Mouse (Mus musculus) liver, embryonic 13.5 days (tissue): Measurements from ENCODE around the gene Map4k4. TPM values are rescaled to one million over a fixed set of nuclear protein-coding genes. Genes with fewer than 3 reads are reported as not detected.

Experiments used
- ATAC-seq: fragments of 200-750 bp; cut with Nextera tagmentation; 2 replicates; pipeline ENCODE4 v1.8.0; 2017; ENCODE audit warnings: low read depth, mild to moderate bottlenecking, moderate number of reproducible peaks, moderate library complexity
- DNase-seq: peaks from one replicate; pipeline ENCODE4 v3.0.0; 2022
- H3K27ac ChIP-seq: fragments of 300-500 bp; sonication (generic); 2 replicates; pipeline ENCODE4 v1.5.1; 2015; ENCODE audit warnings: moderate library complexity, mild to moderate bottlenecking, inconsistent platforms
- H3K27me3 ChIP-seq: fragments of 300-500 bp; sonication (generic); 2 replicates; pipeline ENCODE4 v1.6.1; 2015; ENCODE audit warnings: mild to moderate bottlenecking, inconsistent platforms
- H3K36me3 ChIP-seq: fragments of 300-500 bp; sonication (generic); 2 replicates; pipeline ENCODE4 v1.6.1; 2015; ENCODE audit warnings: mild to moderate bottlenecking, inconsistent platforms
- H3K4me1 ChIP-seq: fragments of 300-500 bp; sonication (generic); replicated peaks from 2 replicates; pipeline ENCODE4 v1.6.1; 2015; ENCODE audit warnings: inconsistent platforms
- H3K4me2 ChIP-seq: fragments of 300-500 bp; sonication (generic); 2 replicates; pipeline ENCODE4 v1.6.1; 2015; ENCODE audit warnings: inconsistent platforms, mild to moderate bottlenecking, moderate library complexity
- H3K4me3 ChIP-seq: fragments of 300-500 bp; sonication (generic); replicated peaks from 2 replicates; pipeline ENCODE4 v1.5.1; 2015; ENCODE audit warnings: mild to moderate bottlenecking, inconsistent platforms
- H3K9ac ChIP-seq: fragments of 300-500 bp; sonication (generic); 2 replicates; pipeline ENCODE4 v1.6.1; 2015; ENCODE audit warnings: mild to moderate bottlenecking, inconsistent platforms
- H3K9me3 ChIP-seq: fragments of 300-500 bp; sonication (generic); replicated peaks from 2 replicates; pipeline ENCODE4 v1.6.1; 2016; ENCODE audit warnings: inconsistent platforms
- WGBS: fragments of 180-500 bp; shearing (Covaris S2); methylation state at CpG from one replicate; pipeline ENCODE4 v1.1.7; 2015; ENCODE audit not compliant: insufficient replicate concordance; 5-methylcytosine and 5-hydroxymethylcytosine counted together
- polyA plus RNA-seq: library from polyadenylated mRNA; unstranded; fragments of >200 nt; fragmentation: Nextera tagmentation; extraction: Ambion mirVana; gene quantifications from 2 replicates; pipeline ENCODE4 v1.2.1, GENCODE M21; 2015

Map4k4 gene
- polyA plus RNA-seq, 1 experiment from 2014 or later: 3.8 TPM

DNA sequence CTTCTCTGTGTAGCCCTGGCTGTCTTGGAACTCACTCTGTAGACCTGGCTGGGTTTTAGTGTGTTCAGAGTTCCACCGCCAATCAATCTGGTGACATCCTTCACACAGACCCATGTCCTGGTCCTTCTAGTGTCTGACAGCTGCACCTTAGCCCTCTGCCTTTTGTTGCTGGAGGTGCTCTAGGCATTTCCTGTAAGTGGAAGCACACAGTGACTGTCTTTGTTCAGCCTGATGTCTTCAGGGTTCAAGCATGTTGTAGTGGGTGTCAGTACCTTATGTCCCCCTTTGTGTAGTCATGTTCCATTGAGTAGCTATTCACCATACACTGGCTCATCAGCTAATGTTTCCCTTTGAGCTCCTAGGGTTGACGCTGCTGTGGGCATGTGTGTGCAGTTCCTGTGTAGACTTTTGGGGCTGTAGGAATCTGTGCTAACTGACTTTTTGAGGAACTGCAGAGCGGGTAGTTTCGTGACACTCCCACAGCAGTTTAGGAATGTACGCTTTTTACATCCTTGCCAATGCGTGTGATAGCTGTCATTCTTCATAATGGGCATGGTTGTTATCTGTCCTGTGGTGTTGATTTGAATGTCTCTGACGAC is 17.9 kb downstream of the Map4k4 start:
- Histone ChIP-seq H3K27me3 (no peaks in the 10 kb centered on the region), H3K9me3 (no peaks in the 10 kb centered on the region), H3K4me1 (peaks cover 43% of the 10 kb centered on the region), H3K36me3 (peaks cover 6% of the 10 kb centered on the region), H3K4me3 (no peak overlapping the region), H3K9ac (no peak overlapping the region), H3K27ac (no peak overlapping the region), H3K4me2 (no peak overlapping the region)
- 36% methylated on average over 7 of the region's 7 CpGs for WGBS
- no peak for DNase-seq
- ATAC-seq: no peak

DNA sequence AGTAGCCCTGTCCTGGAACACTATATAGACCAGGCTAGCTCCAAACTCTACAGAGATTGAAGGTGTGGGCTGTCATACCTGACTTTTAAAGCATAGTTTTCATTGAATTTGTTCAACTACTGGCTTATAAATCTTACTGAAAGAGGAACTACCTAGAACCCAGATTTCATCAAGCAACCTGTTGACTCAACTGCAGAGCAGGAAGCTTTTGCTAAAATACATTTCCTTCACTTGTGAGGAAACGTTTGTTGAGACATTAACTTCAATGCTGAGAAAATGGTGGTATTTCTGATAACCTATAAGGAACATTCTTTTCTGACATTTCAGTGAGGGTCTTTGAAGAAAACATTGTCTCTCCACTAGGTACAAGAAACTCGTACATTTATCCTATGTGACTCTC is 19.9 kb downstream of the Map4k4 start:
- H3K27ac ChIP-seq: no peak overlapping the region
- 32% methylated on average over 2 of the region's 2 CpGs for WGBS
- peaks cover 61% of the 10 kb centered on the region for H3K4me1 ChIP-seq
- H3K9me3 ChIP-seq: no peaks in the 10 kb centered on the region
- ATAC-seq (no peak), DNase-seq (no peak)
- no peaks in the 10 kb centered on the region for H3K27me3 ChIP-seq
- no peaks in the 10 kb centered on the region for H3K36me3 ChIP-seq
- H3K4me2 ChIP-seq: no peak overlapping the region
- no peak overlapping the region for H3K4me3 ChIP-seq
- no peak overlapping the region for H3K9ac ChIP-seq

DNA sequence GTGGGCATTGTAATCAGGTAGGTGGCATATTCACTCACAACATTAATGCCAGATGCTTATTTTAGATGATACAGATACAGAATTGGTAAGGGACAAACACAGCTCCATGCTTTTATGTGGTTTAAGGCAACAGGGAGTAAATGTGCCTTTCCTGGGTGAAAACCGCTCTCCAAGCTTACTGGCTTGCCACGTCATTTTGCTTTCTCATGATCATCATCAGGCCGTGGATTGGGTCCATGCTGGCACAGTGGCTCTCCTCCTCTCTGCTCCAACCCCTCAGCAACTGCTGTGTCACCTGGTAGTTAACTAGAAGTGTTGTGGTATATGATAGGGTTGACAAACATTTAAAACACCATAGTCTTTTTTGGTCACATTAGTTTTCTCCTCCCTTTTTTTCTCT is 21.3 kb downstream of the Map4k4 start:
- DNase-seq (no peak), ATAC-seq (no peak)
- no peaks in the 10 kb centered on the region for H3K27me3 ChIP-seq
- H3K9me3 ChIP-seq: no peaks in the 10 kb centered on the region
- WGBS: 52% methylated on average over 3 of the region's 3 CpGs
- H3K4me1 ChIP-seq: peaks cover 68% of the 10 kb centered on the region
- no peak overlapping the region for H3K27ac ChIP-seq
- H3K9ac ChIP-seq: no peak overlapping the region
- no peak overlapping the region for H3K4me2 ChIP-seq
- H3K4me3 ChIP-seq: no peak overlapping the region
- no peaks in the 10 kb centered on the region for H3K36me3 ChIP-seq

DNA sequence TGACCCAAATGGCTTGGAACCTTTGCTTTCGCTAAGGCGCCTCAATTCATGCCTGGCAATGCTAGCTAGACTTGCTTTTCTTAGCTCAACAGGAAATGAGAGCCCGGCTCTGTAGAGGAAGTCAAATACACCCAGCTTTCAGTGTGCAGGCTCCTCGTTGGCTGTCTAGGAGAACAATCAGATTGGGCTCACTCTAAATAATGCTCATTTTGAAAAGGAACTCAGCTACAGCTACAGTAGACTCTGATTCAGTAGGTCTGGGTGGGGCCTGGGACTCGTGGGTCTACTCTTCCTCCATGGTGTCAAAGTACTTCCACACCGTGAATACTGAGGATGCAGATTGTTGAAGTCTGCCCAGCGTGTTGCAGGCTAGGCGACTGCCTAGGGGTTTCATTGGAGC is 22.0 kb downstream of the Map4k4 start:
- Histone ChIP-seq H3K9me3 (no peaks in the 10 kb centered on the region), H3K36me3 (no peaks in the 10 kb centered on the region), H3K27me3 (no peaks in the 10 kb centered on the region), H3K9ac (no peak overlapping the region), H3K4me2 (peak overlapping the region; percentile 36), H3K4me3 (no peak overlapping the region), H3K27ac (peak overlapping the region; percentile 58; the same call in 1 of the 2 replicates), H3K4me1 (peaks cover 71% of the 10 kb centered on the region)
- DNase-seq: no peak
- peak; percentile 40; the same call in 1 of the 2 replicates for ATAC-seq
- 11% methylated on average over 8 of the region's 8 CpGs for whole genome bisulfite sequencing

DNA sequence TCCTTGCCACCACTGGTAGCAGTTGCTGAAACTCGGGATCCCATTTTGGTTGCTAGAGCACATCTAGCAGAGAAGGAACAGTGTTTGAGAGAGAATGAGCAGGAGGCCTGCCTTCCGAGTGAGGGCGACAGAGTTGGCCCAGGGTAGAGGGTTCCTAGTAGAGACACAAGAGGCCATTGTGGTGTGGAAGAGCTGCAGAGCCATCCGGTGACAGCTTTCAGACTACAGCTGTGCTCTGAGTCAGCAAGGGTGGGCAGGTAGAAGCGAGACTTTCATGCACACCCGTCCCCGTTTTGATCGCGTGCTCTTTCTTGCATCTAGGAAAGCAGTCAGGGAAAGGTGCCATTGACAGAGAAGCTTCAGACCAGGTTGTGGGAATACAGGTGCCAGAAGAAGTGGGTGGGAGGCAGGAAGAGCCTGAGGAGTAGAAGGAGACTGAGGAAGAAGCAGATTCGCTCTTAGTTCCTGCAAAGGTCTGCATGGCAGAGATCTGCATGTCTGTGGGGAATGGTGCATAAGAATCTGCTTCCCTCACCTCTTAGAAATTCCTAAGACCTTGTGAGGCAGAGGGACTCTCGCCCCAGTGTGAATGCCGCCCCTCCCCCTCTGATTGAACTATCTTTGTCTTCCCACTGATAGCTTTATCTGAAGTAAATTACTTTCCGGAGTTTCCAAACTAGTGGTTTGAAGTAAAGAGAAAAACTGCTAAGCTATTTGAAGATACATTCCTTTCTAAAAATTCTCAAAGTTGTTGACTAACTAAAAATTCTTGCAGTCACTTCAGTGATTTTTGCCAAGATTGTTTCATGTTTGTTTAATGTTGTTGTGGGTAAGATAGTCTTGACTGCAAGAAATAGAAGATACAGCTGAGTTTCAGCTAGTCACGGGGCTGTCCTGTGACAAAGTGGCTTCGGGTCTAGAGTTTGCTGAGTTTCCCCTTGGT is 23.0 kb downstream of the Map4k4 start:
- no peak overlapping the region for H3K4me3 ChIP-seq
- no peaks in the 10 kb centered on the region for H3K27me3 ChIP-seq
- DNase-seq: no peak
- H3K27ac ChIP-seq: peak overlapping the region; percentile 58
- peaks cover 62% of the 10 kb centered on the region for H3K4me1 ChIP-seq
- no peak overlapping the region for H3K9ac ChIP-seq
- WGBS: 8% methylated on average over 15 of the region's 15 CpGs
- no peaks in the 10 kb centered on the region for H3K36me3 ChIP-seq
- ATAC-seq: peak; percentile 39; the same call in 1 of the 2 replicates
- H3K4me2 ChIP-seq: peak overlapping the region; percentile 36
- H3K9me3 ChIP-seq: no peaks in the 10 kb centered on the region

DNA sequence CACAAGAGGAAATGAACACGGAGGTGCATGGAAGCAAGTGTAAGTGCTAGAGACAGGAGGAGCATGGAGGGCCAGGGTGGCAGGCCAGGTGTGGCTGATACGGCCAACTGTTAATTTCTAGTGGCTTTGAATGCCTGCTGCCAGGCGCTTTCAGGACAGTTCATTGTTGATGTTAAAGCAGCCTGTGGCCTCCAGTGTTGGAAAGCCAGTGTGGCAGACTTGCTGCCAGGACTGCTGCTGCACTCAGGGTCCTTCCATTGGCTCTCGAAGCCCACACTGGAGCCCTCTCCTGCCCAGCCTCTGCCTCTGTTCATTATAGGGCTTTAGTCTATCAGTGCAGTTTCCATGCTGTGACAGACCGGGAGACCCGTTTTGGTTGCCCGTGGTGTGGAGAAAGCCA is 30.3 kb downstream of the Map4k4 start:
- WGBS: 67% methylated on average over 7 of the region's 7 CpGs
- ATAC-seq (no peak), DNase-seq (no peak)
- Histone ChIP-seq H3K9ac (no peak overlapping the region), H3K4me2 (no peak overlapping the region), H3K4me3 (no peak overlapping the region), H3K27ac (no peak overlapping the region), H3K4me1 (peaks cover 46% of the 10 kb centered on the region), H3K27me3 (no peaks in the 10 kb centered on the region), H3K9me3 (no peaks in the 10 kb centered on the region), H3K36me3 (no peaks in the 10 kb centered on the region)

DNA sequence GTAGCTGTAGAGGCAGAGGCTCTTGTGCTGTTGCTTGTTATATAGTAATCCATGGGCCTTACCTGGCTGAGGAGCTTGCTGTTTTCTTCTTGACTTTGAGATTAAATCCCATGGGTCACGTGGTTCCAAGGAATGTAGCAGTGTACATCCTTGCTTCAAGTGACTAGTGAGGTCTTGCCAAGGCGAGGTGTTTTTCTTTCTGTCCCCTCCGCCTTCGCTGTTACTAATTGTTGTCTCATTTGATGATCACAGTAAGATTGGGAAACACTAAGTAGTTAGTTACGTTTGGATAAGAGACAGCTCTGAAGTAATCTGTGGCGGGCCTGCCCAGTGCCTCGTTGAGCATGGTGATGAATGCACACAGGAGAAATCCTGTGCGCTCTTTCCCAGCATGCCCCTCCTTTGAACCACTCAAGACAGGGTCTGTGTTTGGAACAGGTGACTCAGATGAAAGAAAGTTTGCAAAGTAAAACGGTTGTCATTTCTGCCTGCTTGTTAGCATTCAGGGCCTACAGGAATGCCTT is 31.6 kb downstream of the Map4k4 start:
- H3K4me3 ChIP-seq: no peak overlapping the region
- no peak overlapping the region for H3K9ac ChIP-seq
- H3K4me2 ChIP-seq: no peak overlapping the region
- H3K36me3 ChIP-seq: no peaks in the 10 kb centered on the region
- H3K9me3 ChIP-seq: no peaks in the 10 kb centered on the region
- peaks cover 52% of the 10 kb centered on the region for H3K4me1 ChIP-seq
- ATAC-seq (no peak), DNase-seq (no peak)
- no peak overlapping the region for H3K27ac ChIP-seq
- WGBS: 53% methylated on average over 9 of the region's 9 CpGs
- no peaks in the 10 kb centered on the region for H3K27me3 ChIP-seq

DNA sequence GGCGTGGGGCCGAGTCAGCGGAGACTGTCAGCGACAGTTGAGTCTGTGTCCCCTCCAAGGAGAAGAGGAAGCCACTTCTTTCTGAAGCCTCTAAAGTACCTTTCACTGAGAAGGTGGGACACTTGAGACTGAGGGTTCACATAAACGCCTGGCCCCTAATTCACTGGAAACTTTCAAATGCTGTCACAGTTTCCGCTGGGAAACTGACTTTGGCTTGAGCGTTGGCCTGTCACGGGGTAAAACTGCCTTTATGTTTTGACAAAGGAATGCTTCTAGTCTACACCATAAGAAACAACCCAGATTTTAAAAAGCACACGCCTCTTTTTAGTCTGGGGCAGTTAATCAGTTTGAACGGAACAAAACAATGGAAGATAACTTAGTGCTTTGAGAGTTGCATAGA is 32.2 kb downstream of the Map4k4 start:
- DNase-seq (no peak), ATAC-seq (no peak)
- Histone ChIP-seq H3K9me3 (no peaks in the 10 kb centered on the region), H3K4me3 (no peak overlapping the region), H3K36me3 (no peaks in the 10 kb centered on the region), H3K27me3 (no peaks in the 10 kb centered on the region), H3K4me1 (peaks cover 53% of the 10 kb centered on the region), H3K4me2 (no peak overlapping the region), H3K27ac (no peak overlapping the region), H3K9ac (no peak overlapping the region)
- 57% methylated on average over 10 of the region's 10 CpGs for WGBS

DNA sequence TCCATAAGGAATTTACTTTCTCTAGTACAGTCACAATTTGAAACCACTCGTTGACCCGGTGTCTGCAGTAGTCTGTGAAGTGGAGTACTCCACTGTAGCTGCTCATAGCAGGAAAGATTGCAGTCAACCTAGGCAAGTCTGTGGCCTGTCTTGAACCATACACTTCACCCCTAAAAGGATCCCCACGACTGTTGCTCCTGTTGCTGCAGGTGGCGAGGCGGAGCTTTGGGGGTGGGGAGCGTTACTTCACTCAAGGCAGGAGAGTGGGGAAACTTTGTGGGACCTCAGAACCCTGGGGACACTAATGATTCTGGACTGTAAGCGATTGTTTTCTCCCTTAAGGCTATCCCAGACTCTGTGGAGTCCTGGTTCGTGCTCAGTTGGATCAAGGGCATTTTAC is 34.2 kb downstream of the Map4k4 start:
- Histone ChIP-seq H3K4me3 (no peak overlapping the region), H3K9ac (no peak overlapping the region), H3K4me1 (peaks cover 72% of the 10 kb centered on the region), H3K36me3 (no peaks in the 10 kb centered on the region), H3K27ac (no peak overlapping the region), H3K27me3 (no peaks in the 10 kb centered on the region), H3K9me3 (no peaks in the 10 kb centered on the region), H3K4me2 (peak overlapping the region; percentile 70; the same call in 1 of the 2 replicates)
- DNase-seq: no peak
- WGBS: 60% methylated on average over 8 of the region's 8 CpGs
- no peak for ATAC-seq

DNA sequence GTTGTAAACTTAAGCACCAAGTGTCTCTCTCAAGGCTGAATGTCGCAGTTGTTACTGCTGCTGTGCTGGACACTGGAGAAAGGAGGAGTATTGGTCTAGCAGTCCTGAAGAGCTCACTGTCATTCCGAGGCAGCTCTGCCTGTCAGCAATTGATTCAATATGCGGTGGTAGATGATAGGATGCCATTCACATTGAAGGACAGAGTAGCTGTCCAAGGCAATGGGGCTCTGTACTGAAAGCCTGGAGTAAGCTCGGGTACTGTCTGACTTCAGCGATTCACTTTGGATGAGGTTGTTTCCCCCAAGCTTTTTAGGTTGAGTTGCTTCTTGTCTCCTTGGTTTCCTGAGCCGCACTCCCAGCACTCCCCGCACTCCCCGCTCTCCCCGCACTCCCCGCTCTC is 34.9 kb downstream of the Map4k4 start:
- peak overlapping the region; percentile 66 for H3K9ac ChIP-seq
- no peaks in the 10 kb centered on the region for H3K36me3 ChIP-seq
- WGBS: 6% methylated on average over 10 of the region's 10 CpGs
- ATAC-seq (no peak), DNase-seq (no peak)
- H3K9me3 ChIP-seq: no peaks in the 10 kb centered on the region
- H3K4me3 ChIP-seq: peak overlapping the region; percentile 64
- peak overlapping the region; percentile 70 for H3K4me2 ChIP-seq
- peaks cover 70% of the 10 kb centered on the region for H3K4me1 ChIP-seq
- H3K27ac ChIP-seq: no peak overlapping the region
- no peaks in the 10 kb centered on the region for H3K27me3 ChIP-seq

DNA sequence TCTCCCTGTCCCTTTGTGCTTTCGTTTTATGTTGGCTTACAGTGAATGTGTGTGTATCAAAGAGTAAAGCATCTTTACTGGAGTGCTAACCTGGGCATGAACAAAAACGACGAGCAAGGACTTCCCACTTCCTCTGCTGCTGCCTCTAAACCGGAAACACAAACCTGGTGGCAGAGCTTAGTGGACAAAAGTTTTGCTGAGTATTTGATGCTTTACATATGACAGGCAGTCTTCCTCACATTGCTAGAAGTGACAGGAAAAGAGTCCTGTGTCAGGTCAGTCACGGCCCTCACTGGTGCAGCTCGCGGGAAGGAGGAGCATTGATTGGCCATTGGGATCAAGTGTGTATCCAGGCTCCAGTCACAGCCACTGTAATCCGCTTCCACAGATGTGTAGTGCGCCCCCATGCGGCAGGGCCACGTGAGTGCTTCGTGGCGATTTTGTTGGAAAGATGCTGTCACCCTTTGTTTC is 35.7 kb downstream of the Map4k4 start:
- H3K4me3 ChIP-seq: peak overlapping the region; percentile 64
- peak overlapping the region; percentile 66 for H3K9ac ChIP-seq
- H3K36me3 ChIP-seq: no peaks in the 10 kb centered on the region
- peaks cover 70% of the 10 kb centered on the region for H3K4me1 ChIP-seq
- no peaks in the 10 kb centered on the region for H3K27me3 ChIP-seq
- peak; percentile 87 for DNase-seq
- H3K4me2 ChIP-seq: peak overlapping the region; percentile 70
- no peaks in the 10 kb centered on the region for H3K9me3 ChIP-seq
- under 1% methylated on average over 13 of the region's 13 CpGs for WGBS
- peak overlapping the region; percentile 55 for H3K27ac ChIP-seq
- peak; percentile 89 for ATAC-seq
